Mouse (Mus musculus) embryonic facial prominence, embryonic 12.5 days (tissue): Measurements from ENCODE around the gene Sept11. TPM values are rescaled to one million over a fixed set of nuclear protein-coding genes. Genes with fewer than 3 reads are reported as not detected.

Source experiments
- ATAC-seq: fragments of 200-750 bp; cut with Nextera tagmentation; 2 replicates; pipeline ENCODE4 v1.8.0; 2017; ENCODE audit not compliant: insufficient number of reproducible peaks, insufficient read depth, low FRiP score, low TSS enrichment
- H3K27ac ChIP-seq: fragments of 300-500 bp; sonication (generic); 2 replicates; pipeline ENCODE4 v1.5.1; 2016; ENCODE audit warnings: mild to moderate bottlenecking
- H3K27me3 ChIP-seq: fragments of 300-500 bp; sonication (generic); 2 replicates; pipeline ENCODE4 v1.6.1; 2016; ENCODE audit warnings: mild to moderate bottlenecking, moderate library complexity
- H3K36me3 ChIP-seq: fragments of 300-500 bp; sonication (generic); 2 replicates; pipeline ENCODE4 v1.6.1; 2016; ENCODE audit warnings: mild to moderate bottlenecking
- H3K4me1 ChIP-seq: fragments of 300-500 bp; sonication (generic); 2 replicates; pipeline ENCODE4 v1.6.1; 2016
- H3K4me2 ChIP-seq: fragments of 300-500 bp; sonication (generic); replicated peaks from 2 replicates; pipeline ENCODE4 v1.6.1; 2016; ENCODE audit warnings: mild to moderate bottlenecking, moderate library complexity
- H3K4me3 ChIP-seq: fragments of 300-500 bp; sonication (generic); 2 replicates; pipeline ENCODE4 v1.5.1; 2016; ENCODE audit warnings: mild to moderate bottlenecking
- H3K9ac ChIP-seq: fragments of 300-500 bp; sonication (generic); 2 replicates; pipeline ENCODE4 v1.6.1; 2016; ENCODE audit warnings: mild to moderate bottlenecking, moderate library complexity
- H3K9me3 ChIP-seq: fragments of 300-500 bp; sonication (generic); 2 replicates; pipeline ENCODE4 v1.6.1; 2016; ENCODE audit warnings: mild to moderate bottlenecking, moderate library complexity
- WGBS: fragments of 180-500 bp; shearing (Covaris S2); methylation state at CpG from one replicate; pipeline ENCODE4 v1.1.7; 2016; 5-methylcytosine and 5-hydroxymethylcytosine counted together
- polyA plus RNA-seq: library from polyadenylated mRNA; unstranded; fragments of >200 nt; fragmentation: Nextera tagmentation; extraction: Ambion mirVana; gene quantifications from 2 replicates; pipeline ENCODE4 v1.2.1, GENCODE M21; 2016

Sept11 gene
- polyA plus RNA-seq, 1 experiment from 2014 or later, result 263 TPM

- ATAC-seq, result no peak
- no peak overlapping the region for H3K9ac ChIP-seq
- no peak overlapping the region for H3K4me3 ChIP-seq
- WGBS, result 83% methylated on average over 13 of the region's 13 CpGs
- no peak overlapping the region for H3K4me2 ChIP-seq
- H3K27me3 ChIP-seq, result no peaks in the 10 kb centered on the region
- 0 out of 2 replicates have a peak, but pooled peaks cover 5% of the 10 kb centered on the region for H3K36me3 ChIP-seq
- no peak overlapping the region for H3K27ac ChIP-seq
- peaks cover 40% of the 10 kb centered on the region for H3K4me1 ChIP-seq
- H3K9me3 ChIP-seq, result no peaks in the 10 kb centered on the region
Observed at GRCm38 (mm10) chr5:93115854-93116253, 22.6 kb downstream of the Sept11 start.

GRCm38 (mm10) chr5:93117648-93118047, 24.4 kb downstream of the Sept11 start:
- Histone ChIP-seq H3K4me2 (no peak overlapping the region), H3K4me1 (peaks cover 47% of the 10 kb centered on the region), H3K9me3 (no peaks in the 10 kb centered on the region), H3K36me3 (no peaks in the 10 kb centered on the region), H3K27me3 (no peaks in the 10 kb centered on the region), H3K9ac (no peak overlapping the region), H3K27ac (no peak overlapping the region), H3K4me3 (no peak overlapping the region)
- WGBS, result 86% methylated on average over 8 of the region's 8 CpGs
- no peak for ATAC-seq

GRCm38 (mm10) chr5:93121660-93122059, 28.4 kb downstream of the Sept11 start:
- H3K4me1 ChIP-seq, result peaks cover 45% of the 10 kb centered on the region
- H3K4me2 ChIP-seq, result no peak overlapping the region
- H3K27me3 ChIP-seq, result no peaks in the 10 kb centered on the region
- no peak for ATAC-seq
- no peak overlapping the region for H3K27ac ChIP-seq
- no peaks in the 10 kb centered on the region for H3K9me3 ChIP-seq
- H3K36me3 ChIP-seq, result no peaks in the 10 kb centered on the region
- H3K9ac ChIP-seq, result no peak overlapping the region
- WGBS, result 64% methylated on average over 8 of the region's 8 CpGs
- H3K4me3 ChIP-seq, result no peak overlapping the region

GRCm38 (mm10) chr5:93124031-93124826, 31.0 kb downstream of the Sept11 start:
- peaks cover 67% of the 10 kb centered on the region for H3K4me1 ChIP-seq
- WGBS, result 36% methylated on average over 9 of the region's 9 CpGs
- H3K36me3 ChIP-seq, result no peaks in the 10 kb centered on the region
- H3K27me3 ChIP-seq, result no peaks in the 10 kb centered on the region
- H3K4me3 ChIP-seq, result no peak overlapping the region
- no peak overlapping the region for H3K9ac ChIP-seq
- H3K9me3 ChIP-seq, result no peaks in the 10 kb centered on the region
- ATAC-seq, result peak; percentile 54; the same call in 1 of the 2 replicates
- no peak overlapping the region for H3K4me2 ChIP-seq
- H3K27ac ChIP-seq, result peak overlapping the region; percentile 51

- H3K4me2 ChIP-seq, result no peak overlapping the region
- 87% methylated on average over 6 of the region's 6 CpGs for WGBS
- no peak for ATAC-seq
- H3K36me3 ChIP-seq, result no peaks in the 10 kb centered on the region
- no peak overlapping the region for H3K4me3 ChIP-seq
- peaks cover 76% of the 10 kb centered on the region for H3K4me1 ChIP-seq
- H3K27me3 ChIP-seq, result no peaks in the 10 kb centered on the region
- H3K9me3 ChIP-seq, result no peaks in the 10 kb centered on the region
- H3K27ac ChIP-seq, result no peak overlapping the region
- no peak overlapping the region for H3K9ac ChIP-seq
Observed at GRCm38 (mm10) chr5:93125325-93125724, 32.1 kb downstream of the Sept11 start.

- no peak overlapping the region for H3K9ac ChIP-seq
- H3K4me3 ChIP-seq, result no peak overlapping the region
- H3K36me3 ChIP-seq, result no peaks in the 10 kb centered on the region
- H3K27ac ChIP-seq, result no peak overlapping the region; the same call in 1 of the 2 replicates
- WGBS, result 51% methylated on average over 12 of the region's 12 CpGs
- no peaks in the 10 kb centered on the region for H3K9me3 ChIP-seq
- no peak for ATAC-seq
- H3K4me1 ChIP-seq, result peaks cover 76% of the 10 kb centered on the region
- H3K4me2 ChIP-seq, result no peak overlapping the region
- H3K27me3 ChIP-seq, result no peaks in the 10 kb centered on the region
Observed at GRCm38 (mm10) chr5:93126222-93126929, 33.1 kb downstream of the Sept11 start.

- no peak overlapping the region for H3K4me2 ChIP-seq
- H3K9ac ChIP-seq, result no peak overlapping the region
- peaks cover 83% of the 10 kb centered on the region for H3K4me1 ChIP-seq
- ATAC-seq, result no peak
- peak overlapping the region; percentile 61; the same call in 1 of the 2 replicates for H3K27ac ChIP-seq
- WGBS, result 41% methylated on average over 4 of the region's 4 CpGs
- H3K4me3 ChIP-seq, result no peak overlapping the region
- H3K27me3 ChIP-seq, result no peaks in the 10 kb centered on the region
- H3K9me3 ChIP-seq, result no peaks in the 10 kb centered on the region
- no peaks in the 10 kb centered on the region for H3K36me3 ChIP-seq
Observed at GRCm38 (mm10) chr5:93126930-93127562, 33.8 kb downstream of the Sept11 start.

GRCm38 (mm10) chr5:93127722-93128121, 34.5 kb downstream of the Sept11 start:
- H3K27ac ChIP-seq, result no peak overlapping the region; the same call in 1 of the 2 replicates
- H3K27me3 ChIP-seq, result no peaks in the 10 kb centered on the region
- H3K4me3 ChIP-seq, result no peak overlapping the region
- no peaks in the 10 kb centered on the region for H3K9me3 ChIP-seq
- ATAC-seq, result no peak
- no peak overlapping the region for H3K4me2 ChIP-seq
- no peak overlapping the region for H3K9ac ChIP-seq
- WGBS, result 13% methylated on average over 3 of the region's 3 CpGs
- H3K36me3 ChIP-seq, result no peaks in the 10 kb centered on the region
- peaks cover 86% of the 10 kb centered on the region for H3K4me1 ChIP-seq

- Histone ChIP-seq H3K4me2 (no peak overlapping the region), H3K36me3 (no peaks in the 10 kb centered on the region), H3K4me1 (peaks cover 90% of the 10 kb centered on the region), H3K27ac (no peak overlapping the region), H3K9me3 (no peaks in the 10 kb centered on the region), H3K4me3 (no peak overlapping the region), H3K9ac (no peak overlapping the region), H3K27me3 (no peaks in the 10 kb centered on the region)
- 78% methylated on average over 3 of the region's 3 CpGs for WGBS
- ATAC-seq, result no peak
Observed at GRCm38 (mm10) chr5:93128765-93129164, 35.5 kb downstream of the Sept11 start.

GRCm38 (mm10) chr5:93129953-93130352, 36.7 kb downstream of the Sept11 start:
- H3K36me3 ChIP-seq, result no peaks in the 10 kb centered on the region
- peaks cover 90% of the 10 kb centered on the region for H3K4me1 ChIP-seq
- no peak overlapping the region for H3K9ac ChIP-seq
- 6% methylated on average over 4 of the region's 4 CpGs for WGBS
- no peaks in the 10 kb centered on the region for H3K9me3 ChIP-seq
- 0 out of 2 replicates have a peak overlapping the region, but pooled peaks have one; percentile 10 for H3K4me2 ChIP-seq
- 0 out of 2 replicates have a peak, but pooled peaks have one; percentile 17 for ATAC-seq
- H3K4me3 ChIP-seq, result no peak overlapping the region
- H3K27ac ChIP-seq, result peak overlapping the region; percentile 77
- no peaks in the 10 kb centered on the region for H3K27me3 ChIP-seq

GRCm38 (mm10) chr5:93131401-93131800, 38.2 kb downstream of the Sept11 start:
- H3K27ac ChIP-seq, result peak overlapping the region; percentile 77

More at GRCm38 (mm10) chr5:93131401-93131800, 38.2 kb downstream of the Sept11 start:
- no peaks in the 10 kb centered on the region for H3K9me3 ChIP-seq
- no peak overlapping the region for H3K4me2 ChIP-seq
- WGBS, result 30% methylated on average over 4 of the region's 4 CpGs
- no peak overlapping the region for H3K4me3 ChIP-seq
- ATAC-seq, result no peak
- H3K27me3 ChIP-seq, result no peaks in the 10 kb centered on the region
- H3K36me3 ChIP-seq, result no peaks in the 10 kb centered on the region
- peaks cover 95% of the 10 kb centered on the region for H3K4me1 ChIP-seq
- H3K9ac ChIP-seq, result no peak overlapping the region
